Mouse (Mus musculus) layer of hippocampus, postnatal 36 days (tissue): ENCODE results near the gene Mt4. TPM values are rescaled to one million over a fixed set of nuclear protein-coding genes. Genes with fewer than 3 reads are reported as not detected.
"Not testable (repeated sequence)": the region's sequence is repeated elsewhere in the genome, so short reads cannot be mapped to it uniquely, and the experiment has no call there.

Experiments
- DNase-seq, 2 experiments: peaks; one replicate each; pipeline ENCODE4 v3.0.0; 2022
- total RNA-seq, 2 experiments: library from RNA; stranded (reverse); gene quantifications; 2 replicates each; pipeline ENCODE4 v1.2.3; 2021

Gene Mt4
- total RNA-seq, 2 experiments from 2014 or later, result not detected

DNA sequence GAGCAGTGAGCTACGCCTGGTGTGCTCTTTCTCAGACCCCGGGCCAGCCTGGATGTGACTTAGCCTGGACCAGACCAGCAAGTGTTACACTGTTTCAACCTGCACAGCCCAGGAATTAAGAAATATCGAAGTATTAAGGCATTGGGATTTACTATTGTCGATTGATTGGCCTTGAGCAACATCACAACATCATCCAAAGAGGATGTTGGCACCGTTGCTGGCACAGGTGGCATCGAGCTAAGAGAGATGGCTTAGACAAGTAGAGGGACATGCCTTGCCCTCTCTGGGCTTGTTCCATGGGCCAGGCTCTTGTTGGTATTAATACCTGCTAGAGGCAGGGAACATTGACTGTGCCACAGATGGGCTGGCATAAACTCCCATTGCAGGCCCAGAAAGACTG lies 1.4 kb upstream of the Mt4 start:
- no peak for DNase-seq

DNA sequence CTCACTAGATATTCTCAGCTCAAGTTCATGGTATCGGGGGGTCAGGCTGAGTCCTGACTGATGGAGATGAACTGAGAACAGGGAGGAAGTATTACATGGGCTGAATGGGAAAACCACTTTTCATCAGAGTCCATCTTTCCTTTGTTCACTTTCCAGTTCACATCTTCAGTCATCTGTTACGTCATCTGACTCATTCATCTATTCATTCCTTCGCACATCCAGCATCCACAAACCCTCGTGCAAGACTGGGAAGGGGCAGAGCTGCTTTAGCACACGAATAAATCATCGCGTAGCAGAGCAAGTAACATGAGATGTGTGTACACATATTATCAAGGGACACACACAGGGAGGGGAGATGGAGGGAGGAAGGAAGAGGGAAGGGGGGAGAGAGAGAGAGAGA lies 805 bp upstream of the Mt4 start:
- no peak for DNase-seq

- DNase-seq, result no peak
Observed at GRCm38 (mm10) chr8:94140266-94140795, 3.3 kb downstream of the Mt4 start.

DNA sequence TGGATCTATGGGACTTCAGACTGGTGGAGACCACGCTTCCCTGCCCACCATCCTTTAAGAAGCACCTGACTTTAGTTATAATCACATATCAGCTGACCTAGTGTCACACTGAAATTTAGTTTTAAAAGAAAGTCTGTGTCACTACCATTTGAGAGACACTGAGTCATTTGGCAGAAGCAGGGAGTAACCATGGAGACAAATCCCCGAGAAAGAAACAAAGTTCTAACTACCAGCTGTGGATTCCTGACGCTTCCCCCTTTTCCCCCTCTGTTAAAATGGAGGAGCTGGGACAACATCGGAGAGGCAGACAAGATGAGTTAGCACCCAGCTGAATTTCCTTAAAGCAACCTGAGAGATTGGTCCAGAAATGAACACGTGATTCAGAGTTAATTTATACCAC lies 11.2 kb downstream of the Mt4 start:
- no peak for DNase-seq

DNA sequence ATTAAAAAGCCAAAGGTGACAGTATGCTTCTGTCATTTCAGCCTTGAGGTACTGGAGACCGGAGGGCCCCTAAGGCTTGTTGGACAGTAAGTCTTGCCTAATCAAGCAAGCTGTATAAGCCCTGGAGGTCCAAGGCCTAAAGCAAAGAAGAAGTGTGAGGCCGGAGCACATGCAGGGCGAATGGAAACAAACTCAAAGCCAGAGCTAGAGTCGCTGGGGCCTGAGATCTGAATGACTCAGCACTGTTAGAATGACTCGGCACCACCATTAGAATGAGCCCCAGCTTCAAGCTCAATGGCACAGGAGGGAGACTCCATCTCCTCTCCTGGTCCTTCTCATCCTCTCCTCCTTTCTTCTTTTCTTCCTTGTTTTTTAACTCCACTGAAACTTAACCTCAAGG lies 13.9 kb downstream of the Mt4 start:
- DNase-seq, result no peak

- DNase-seq, result peak; percentile 85 to 88
Observed at GRCm38 (mm10) chr8:94152513-94153300, 15.7 kb downstream of the Mt4 start, which contains the start of gene Mt3. TSS of gene Mt3 (plus strand) at chr8:94152607.

GRCm38 (mm10) chr8:94153451-94153850 lies 16.5 kb downstream of the Mt4 start:
- DNase-seq, result no peak

DNA sequence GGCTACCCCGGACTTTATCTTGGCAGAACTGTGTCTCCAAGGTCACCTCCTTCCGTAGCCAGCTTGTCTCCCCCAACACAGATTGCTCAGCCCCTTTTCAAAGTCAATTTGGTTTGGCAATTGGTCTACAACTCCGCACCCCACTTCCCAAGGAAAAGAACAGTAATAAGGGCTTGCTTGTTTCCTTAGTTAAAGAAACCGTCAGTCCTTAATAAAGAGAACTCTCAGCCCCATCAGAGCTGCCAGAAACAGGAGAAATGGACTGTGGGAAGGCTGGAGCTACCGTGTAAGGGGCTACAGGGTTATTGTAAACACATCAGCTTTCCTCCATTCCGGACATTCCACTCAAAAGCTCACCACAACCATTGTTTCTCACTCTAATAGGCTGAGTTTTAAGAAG lies 17.5 kb downstream of the Mt4 start:
- no peak for DNase-seq

- no peak for DNase-seq
Observed at GRCm38 (mm10) chr8:94156092-94156491, 19.1 kb downstream of the Mt4 start.

GRCm38 (mm10) chr8:94165772-94166171 lies 28.8 kb downstream of the Mt4 start:
- DNase-seq, result not testable (repeated sequence)

DNA sequence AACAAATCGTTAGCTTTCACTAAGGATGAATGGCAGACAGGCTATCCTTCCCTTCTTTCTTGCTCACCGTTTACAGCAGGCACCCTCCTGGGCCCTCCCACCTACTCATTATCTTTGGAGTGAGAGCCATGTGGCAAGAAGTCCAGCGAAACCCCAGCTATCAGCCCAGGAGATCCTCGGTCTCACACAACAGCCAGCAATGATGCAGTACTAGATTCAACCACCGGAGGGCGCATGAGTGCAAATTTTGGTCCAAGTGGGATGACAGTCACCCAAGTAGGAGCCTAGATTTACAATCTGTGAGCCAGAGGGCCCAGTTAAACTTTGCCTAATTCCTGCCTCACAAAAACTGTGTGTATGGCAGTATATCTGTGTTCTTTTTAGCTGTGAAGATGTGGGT lies 30.2 kb downstream of the Mt4 start:
- DNase-seq, result peak; percentile 91 to 93

DNA sequence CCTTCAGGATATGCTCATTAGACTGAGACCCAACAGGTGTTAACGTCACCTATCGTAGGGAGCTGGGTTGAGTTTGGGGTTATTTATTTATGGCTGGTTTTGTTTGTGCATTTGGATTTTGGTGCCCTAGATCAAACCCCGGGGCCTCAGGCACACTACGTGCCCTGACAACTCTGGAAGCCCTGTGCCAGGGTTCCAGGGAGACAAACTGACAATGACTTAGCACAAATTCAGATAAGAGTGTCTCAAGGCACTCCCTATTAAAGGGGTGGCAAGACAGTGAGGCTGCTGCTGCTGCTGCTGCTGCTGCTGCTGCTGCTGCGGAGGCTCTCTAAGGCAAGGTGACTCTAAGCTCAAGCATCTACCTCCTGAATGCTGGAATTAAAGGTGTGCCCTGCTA lies 32.5 kb downstream of the Mt4 start:
- no peak for DNase-seq

- no peak for DNase-seq
Observed at GRCm38 (mm10) chr8:94171321-94171755, 34.3 kb downstream of the Mt4 start.

GRCm38 (mm10) chr8:94172075-94172808 lies 35.2 kb downstream of the Mt4 start, which contains the start of gene Mt2:
TSS of gene Mt2 (plus strand) at chr8:94172664.
- DNase-seq, result peak; percentile 75 to 76

DNA sequence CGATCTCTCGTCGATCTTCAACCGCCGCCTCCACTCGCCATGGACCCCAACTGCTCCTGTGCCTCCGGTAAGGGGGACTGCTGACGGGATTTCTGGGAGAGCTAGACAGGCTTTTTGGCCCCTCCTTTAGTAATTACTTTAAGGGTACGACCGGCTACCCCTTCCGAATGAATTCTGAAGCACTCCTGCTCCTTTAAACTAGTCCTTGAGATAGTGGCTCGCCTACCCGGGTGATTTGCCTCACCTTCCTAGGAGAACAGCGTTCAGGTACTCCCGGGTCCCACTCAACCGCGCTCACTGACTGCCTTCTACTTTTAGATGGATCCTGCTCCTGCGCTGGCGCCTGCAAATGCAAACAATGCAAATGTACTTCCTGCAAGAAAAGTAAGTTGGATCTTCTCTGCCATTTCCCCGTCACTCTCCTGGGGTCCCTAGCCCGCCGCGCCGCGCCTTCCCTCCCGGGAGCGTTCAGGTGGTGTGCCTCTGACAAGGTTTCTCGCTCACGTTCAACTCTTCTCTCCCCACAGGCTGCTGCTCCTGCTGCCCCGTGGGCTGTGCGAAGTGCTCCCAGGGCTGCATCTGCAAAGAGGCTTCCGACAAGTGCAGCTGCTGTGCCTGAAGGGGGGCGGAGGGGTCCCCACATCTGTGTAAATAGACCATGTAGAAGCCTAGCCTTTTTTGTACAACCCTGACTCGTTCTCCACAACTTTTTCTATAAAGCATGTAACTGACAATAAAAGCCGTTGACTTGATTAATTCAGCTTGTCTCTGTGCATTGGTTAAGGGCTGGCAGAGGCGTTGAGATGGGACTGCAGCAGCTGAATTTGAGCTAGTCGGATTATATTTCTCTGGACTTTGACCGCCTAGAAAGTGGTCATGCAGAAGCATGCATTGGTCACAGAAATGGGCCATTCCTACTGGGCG lies 36.1 kb downstream of the Mt4 start:
- no peak for DNase-seq

DNA sequence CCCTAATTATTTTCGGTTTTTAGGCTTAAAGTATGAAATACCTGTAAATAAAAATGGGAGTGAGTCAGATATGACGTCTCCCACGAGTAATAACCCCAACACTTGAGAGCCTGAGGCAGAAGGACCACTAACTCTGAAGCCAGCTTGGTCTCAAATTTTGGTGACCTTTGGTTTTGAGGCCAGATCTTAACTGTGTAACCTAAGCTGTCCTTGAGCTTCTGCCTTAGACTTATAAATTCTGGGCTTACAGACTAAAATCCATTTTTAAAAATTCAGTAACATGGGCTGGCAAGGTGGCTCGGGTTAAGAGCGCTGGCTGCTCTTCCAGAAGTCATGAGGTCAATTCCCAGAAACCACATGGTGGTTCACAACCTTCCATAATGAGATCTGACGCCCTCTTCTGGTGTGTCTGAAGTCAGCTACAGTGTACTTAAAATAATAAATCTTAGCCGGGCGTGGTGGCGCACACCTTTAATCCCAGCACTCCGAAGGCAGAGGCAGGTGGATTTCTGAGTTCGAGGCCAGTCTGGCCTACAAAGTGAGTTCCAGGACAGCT lies 36.9 kb downstream of the Mt4 start:
- no peak for DNase-seq

DNA sequence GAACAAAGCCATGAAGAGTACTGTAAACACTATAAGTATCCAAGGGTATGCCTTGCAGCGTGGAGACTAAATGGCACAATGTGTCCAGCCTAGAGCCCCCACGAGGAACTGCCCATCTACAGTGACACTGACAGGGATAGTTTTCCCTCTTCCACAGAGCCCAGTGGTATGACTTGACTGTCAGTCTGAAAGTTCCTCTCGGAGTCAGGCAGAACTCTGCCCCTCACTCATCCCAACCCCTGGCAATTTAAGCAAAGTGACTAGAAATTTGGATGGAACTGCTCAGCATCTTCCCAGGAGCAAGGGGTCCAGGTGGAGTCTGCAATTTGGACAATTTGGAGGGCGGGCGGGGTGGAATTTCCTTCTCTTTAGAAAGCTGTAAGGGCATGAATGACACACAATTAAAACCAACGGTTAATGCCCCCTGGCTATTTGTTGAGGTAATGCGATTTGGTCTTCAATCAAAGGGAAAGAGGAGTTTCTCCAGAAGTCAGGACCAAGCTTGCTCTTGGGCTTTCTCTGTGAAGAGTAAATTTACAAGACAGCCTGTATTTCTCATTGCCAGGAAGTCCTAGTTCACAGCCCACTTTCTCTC lies 37.7 kb downstream of the Mt4 start:
- no peak for DNase-seq

GRCm38 (mm10) chr8:94177716-94178390 lies 40.9 kb downstream of the Mt4 start:
- no peak for DNase-seq

- peak; percentile 89 to 91 for DNase-seq
Observed at GRCm38 (mm10) chr8:94178857-94179712, 42.1 kb downstream of the Mt4 start, which contains the start of gene Mt1. TSS of gene Mt1 (plus strand) at chr8:94179082.
